Mouse (Mus musculus) left cerebral cortex, adult 2 months (tissue): Measurements from ENCODE around the gene Rcsd1. TPM values are rescaled to one million over a fixed set of nuclear protein-coding genes. Genes with fewer than 3 reads are reported as not detected.

Experiments
- DNase-seq, 2 experiments: peaks; one replicate each; pipeline ENCODE4 v3.0.0; 2021 to 2022; ENCODE audit warnings: low spot score in 2 of 2, mixed read lengths in 1 of 2; ENCODE audit errors: extremely low spot score in 1 of 2
- H3K27ac ChIP-seq: fragments of 200-600 bp; 2 replicates; pipeline ENCODE4 v1.8.1; 2022
- H3K4me3 ChIP-seq: fragments of 200-600 bp; 2 replicates; pipeline ENCODE4 v1.8.1; 2022
- CTCF ChIP-seq: fragments of 200-600 bp; IDR thresholded peaks from 2 replicates; pipeline ENCODE4 v1.8.1; 2022; ENCODE audit warnings: antibody characterized with exemption, mild to moderate bottlenecking, moderate library complexity
- intact Hi-C: fragments of 180-260 bp; cut with DNase I; formaldehyde crosslinking; loops from one replicate; pipeline ENCODE4 v1.15.1; 2025
- microRNA-seq, 2 experiments: library from miRNA; unstranded; fragments of <30 nt; microRNA quantifications; one replicate each; pipeline ENCODE4 v1.2.0; 2021
- total RNA-seq, 2 experiments: library from RNA; stranded (reverse); gene quantifications; 2 replicates each; pipeline ENCODE4 v1.2.3; 2021

Rcsd1 gene
- total RNA-seq, 2 experiments from 2014 or later: 4.9 to 5.8 TPM

DNA sequence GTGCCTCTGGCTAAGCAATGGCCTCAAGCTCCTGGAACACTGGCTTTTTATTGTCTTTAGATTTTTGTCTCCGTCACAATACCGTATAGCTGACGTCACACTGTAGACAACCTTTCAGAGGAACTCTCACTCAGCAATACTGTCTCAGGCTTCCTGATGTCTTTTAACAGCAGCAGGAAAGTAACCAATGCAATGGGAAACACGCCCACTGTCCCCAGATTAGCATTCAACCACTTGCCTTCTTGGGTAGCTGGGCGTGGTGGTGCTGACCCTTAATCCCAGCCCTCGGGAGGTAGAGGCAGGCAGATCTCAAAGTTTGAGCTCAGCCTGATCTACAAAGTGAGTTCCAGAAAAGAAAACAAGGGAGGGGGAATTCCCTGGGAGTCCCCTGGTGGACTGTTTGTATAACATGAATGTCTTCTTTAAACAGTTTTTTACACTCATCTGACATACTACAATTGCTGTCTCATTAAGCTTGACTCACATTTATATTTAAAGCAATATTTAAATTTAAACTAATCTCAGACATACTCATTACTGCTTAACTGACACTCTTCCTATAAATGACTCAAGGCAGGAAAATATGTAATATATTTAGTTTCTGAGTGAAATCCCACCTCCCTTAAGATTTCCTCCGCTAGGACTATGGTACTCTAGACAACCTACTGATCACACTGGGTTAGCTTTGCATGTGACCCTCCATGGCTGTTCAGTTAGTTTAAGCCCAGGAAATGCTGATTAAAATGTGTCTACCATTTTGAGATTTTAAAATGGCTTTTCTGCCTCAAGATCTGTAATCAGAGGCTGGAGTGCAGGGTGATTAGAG is 99.8 kb downstream of the Rcsd1 start:
- intact Hi-C loops: no loop called here
- TF ChIP-seq CTCF: no peak; the same call in 1 of the 2 replicates
- Histone ChIP-seq H3K4me3 (no peak overlapping the region), H3K27ac (peak overlapping the region; percentile 61)
- no peak for DNase-seq

DNA sequence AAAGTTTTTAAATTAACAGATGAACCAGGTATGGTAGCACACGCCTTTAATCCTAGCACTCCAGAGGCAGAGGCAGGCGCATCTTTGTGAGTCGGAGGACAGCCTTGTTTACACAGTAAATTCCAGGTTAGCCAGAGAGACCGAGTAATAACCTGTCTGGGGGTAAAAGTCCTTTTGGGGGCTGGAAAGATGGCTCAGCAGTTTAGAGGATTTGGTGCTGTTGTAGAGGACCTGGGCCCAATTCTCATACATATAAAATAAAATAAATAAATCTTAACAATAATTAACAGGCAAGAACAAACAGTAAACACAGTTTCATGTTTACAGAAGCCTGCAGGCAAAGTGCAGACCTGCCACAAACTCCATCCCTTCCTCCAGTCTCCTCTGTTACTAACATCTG is 100.7 kb downstream of the Rcsd1 start:
- Histone ChIP-seq H3K4me3 (no peak overlapping the region), H3K27ac (no peak overlapping the region)
- DNase-seq: no peak
- TF ChIP-seq CTCF: no peak
- intact Hi-C loops: no loop called here

DNA sequence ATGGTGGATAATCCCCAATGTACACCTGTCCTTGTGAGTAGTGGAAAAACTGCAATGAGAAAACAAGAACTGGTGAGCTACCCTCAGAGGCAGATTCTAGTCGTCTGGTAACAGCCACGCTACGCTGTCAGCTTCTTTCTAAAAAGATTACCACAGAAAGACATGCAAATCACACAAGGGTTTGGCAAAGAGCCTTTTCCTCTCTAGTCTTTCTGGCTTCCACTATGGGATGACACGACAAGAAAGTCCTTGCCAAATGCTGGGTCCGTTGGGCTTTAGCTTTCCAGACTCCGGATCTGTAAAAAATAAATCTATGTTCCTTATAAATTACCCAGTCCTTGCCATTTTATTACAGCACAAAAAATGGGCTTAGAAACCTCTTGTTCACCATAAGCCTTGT is 103.8 kb downstream of the Rcsd1 start:
- no peak overlapping the region for H3K27ac ChIP-seq
- TF ChIP-seq CTCF: no peak
- intact Hi-C loops: no loop called here
- DNase-seq: no peak
- H3K4me3 ChIP-seq: no peak overlapping the region

DNA sequence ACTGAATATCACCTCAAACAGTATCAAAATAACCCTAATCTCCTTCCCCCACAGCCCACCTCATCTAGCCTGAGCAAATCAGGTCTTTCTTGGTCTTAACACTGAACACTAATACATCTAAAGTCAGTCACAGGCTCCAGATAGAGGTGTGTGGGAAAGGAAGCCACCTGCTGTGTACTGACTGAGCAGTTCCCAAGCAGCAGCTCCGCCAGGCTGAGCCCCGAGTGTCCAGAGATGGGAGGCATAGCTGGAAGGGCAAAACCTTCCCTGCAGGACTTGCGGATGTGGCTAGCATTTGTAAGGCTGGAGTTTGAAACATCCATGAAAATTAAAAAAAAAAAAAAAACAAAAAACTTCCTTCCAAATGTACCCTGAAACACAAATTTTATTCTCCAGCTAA is 104.4 kb downstream of the Rcsd1 start:
- intact Hi-C loops: no loop called here
- Histone ChIP-seq H3K27ac (no peak overlapping the region), H3K4me3 (no peak overlapping the region)
- DNase-seq: no peak
- TF ChIP-seq CTCF: no peak

DNA sequence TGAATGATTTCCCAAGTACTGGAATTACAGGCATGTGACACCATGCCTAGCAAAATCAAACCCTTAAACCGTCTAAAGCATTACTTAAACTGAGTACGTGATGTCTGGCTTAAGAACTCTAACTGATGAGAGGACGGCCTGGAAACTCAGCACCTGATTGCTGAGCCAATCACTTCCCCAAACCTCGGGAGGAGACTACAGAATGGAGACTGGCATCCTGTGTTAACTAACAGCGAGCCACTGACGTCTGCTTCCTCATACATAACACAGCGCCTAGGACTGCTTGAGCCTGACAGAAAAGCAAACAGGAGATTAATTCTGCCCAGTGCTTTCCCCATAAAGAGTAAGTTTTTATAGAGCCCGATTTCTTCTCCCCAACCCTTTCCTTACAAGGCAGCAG is 105.4 kb downstream of the Rcsd1 start:
- Histone ChIP-seq H3K4me3 (no peak overlapping the region), H3K27ac (no peak overlapping the region)
- DNase-seq: no peak
- no peak for TF ChIP-seq CTCF
- intact Hi-C loops: no loop called here

DNA sequence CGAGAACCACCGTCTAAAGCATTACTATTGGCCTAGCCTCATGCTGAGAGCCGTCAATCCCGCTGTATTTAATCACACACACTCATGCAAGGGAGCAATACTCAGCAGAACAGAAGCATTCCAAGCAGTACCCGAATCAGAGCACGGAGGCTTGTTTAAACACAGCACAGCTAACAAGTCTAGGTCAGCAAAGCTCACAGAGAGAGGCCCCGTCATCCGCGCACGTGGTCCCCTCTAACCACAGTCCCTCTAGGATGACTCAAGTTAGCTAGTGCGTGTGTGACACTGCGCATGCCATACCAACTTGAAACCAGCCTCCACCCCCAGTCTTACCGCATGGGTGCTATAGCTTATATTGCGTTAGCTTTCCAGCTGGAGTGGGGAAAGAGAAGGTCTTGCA is 106.3 kb downstream of the Rcsd1 start:
- H3K27ac ChIP-seq: no peak overlapping the region
- no peak for DNase-seq
- H3K4me3 ChIP-seq: no peak overlapping the region
- intact Hi-C loops: no loop called here
- TF ChIP-seq CTCF: no peak

DNA sequence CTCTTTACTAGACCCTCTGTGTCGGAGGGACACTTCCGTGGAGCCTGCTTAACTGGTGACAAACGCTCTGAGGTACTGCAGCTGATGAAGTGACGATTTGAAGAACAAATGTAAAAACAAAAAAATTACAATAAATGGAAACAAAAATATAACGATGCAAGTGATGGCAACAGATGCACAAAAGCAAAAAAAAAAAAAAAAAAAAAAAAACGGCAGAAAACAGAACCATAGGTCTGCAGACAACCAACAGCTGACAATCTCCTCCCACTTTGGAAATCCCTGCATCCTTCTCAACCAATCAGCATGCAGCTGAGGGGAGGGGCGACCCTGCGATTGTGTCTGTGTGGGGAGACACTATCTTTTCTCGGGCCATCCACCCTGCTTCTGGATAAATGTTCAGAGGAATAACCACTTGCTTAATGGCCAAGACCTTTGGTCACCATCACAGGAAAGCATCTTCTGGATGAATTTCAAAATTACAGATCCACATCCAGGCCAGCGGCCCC is 107.7 kb downstream of the Rcsd1 start:
- DNase-seq: no peak
- TF ChIP-seq CTCF: no peak
- H3K4me3 ChIP-seq: no peak overlapping the region
- H3K27ac ChIP-seq: no peak overlapping the region
- intact Hi-C loops: no loop called here

Small RNA genes within 50 kb of the gene (microRNA-seq; reads per million reads assigned to microRNA genes)
- 0 reads per million in 2 experiments for gene Gm44458

Other genes starting within 250 kb of the Rcsd1 start
- 10 to 100 TPM; 89.9 to 92.7 TPM for gene Dcaf6, start 249.3 kb downstream of the Rcsd1 start, total RNA-seq
- 100 to 1,000 TPM; 113 to 131 TPM for gene Mpc2, start 249.1 kb downstream of the Rcsd1 start, total RNA-seq
- under 1 TPM; 0.63 to 0.86 TPM for gene Adcy10, start 224.6 kb downstream of the Rcsd1 start, total RNA-seq
- gene Mpzl1, start 75.2 kb downstream of the Rcsd1 start, total RNA-seq: 10 to 100 TPM; 24.0 to 24.8 TPM
- gene Creg1, start 54.0 kb upstream of the Rcsd1 start, total RNA-seq: 10 to 100 TPM; 24.8 to 29.0 TPM
- not detected for gene Cd247, start 78.9 kb upstream of the Rcsd1 start, total RNA-seq